Mouse (Mus musculus) limb, embryonic 14.5 days (tissue): ENCODE results near the gene Saxo1. TPM values are rescaled to one million over a fixed set of nuclear protein-coding genes. Genes with fewer than 3 reads are reported as not detected.

Experiments used
- ATAC-seq: fragments of 200-750 bp; cut with Nextera tagmentation; 2 replicates; pipeline ENCODE4 v1.8.0; 2017; ENCODE audit warnings: low read depth, moderate number of reproducible peaks, moderate TSS enrichment; ENCODE audit not compliant: low FRiP score
- DNase-seq: peaks from one replicate; pipeline ENCODE4 v3.0.0-alpha.2; 2015; ENCODE audit warnings: low spot score
- H3K27ac ChIP-seq: fragments of 300-500 bp; sonication (generic); replicated peaks from 2 replicates; pipeline ENCODE4 v1.5.1; 2014; ENCODE audit warnings: low read depth, mild to moderate bottlenecking, low read length, moderate library complexity, mixed read lengths
- H3K27me3 ChIP-seq: fragments of 300-500 bp; sonication (generic); 2 replicates; pipeline ENCODE4 v1.6.1; 2014; ENCODE audit warnings: low read length, mixed read lengths; ENCODE audit not compliant: control insufficient read depth, insufficient read depth
- H3K36me3 ChIP-seq: fragments of 300-500 bp; sonication (generic); 2 replicates; pipeline ENCODE4 v1.6.1; 2014; ENCODE audit warnings: mild to moderate bottlenecking, low read length, moderate library complexity, mixed read lengths; ENCODE audit not compliant: control insufficient read depth, insufficient read depth
- H3K4me1 ChIP-seq: fragments of 300-500 bp; sonication (generic); 2 replicates; pipeline ENCODE4 v1.6.1; 2014; ENCODE audit warnings: antibody characterized with exemption, low read length, mixed read lengths; ENCODE audit not compliant: control insufficient read depth, insufficient read depth
- H3K4me2 ChIP-seq: fragments of 300-500 bp; sonication (generic); replicated peaks from 2 replicates; pipeline ENCODE4 v1.6.1; 2014; ENCODE audit warnings: low read depth, mild to moderate bottlenecking, low read length, moderate library complexity; ENCODE audit not compliant: severe bottlenecking
- H3K4me3 ChIP-seq: fragments of 300-500 bp; sonication (generic); replicated peaks from 2 replicates; pipeline ENCODE4 v1.5.1; 2014; ENCODE audit warnings: low read length
- H3K9ac ChIP-seq: fragments of 300-500 bp; sonication (generic); 2 replicates; pipeline ENCODE4 v1.6.1; 2014; ENCODE audit warnings: mild to moderate bottlenecking, low read depth, low read length, moderate library complexity; ENCODE audit not compliant: severe bottlenecking
- H3K9me3 ChIP-seq: fragments of 300-500 bp; sonication (generic); 2 replicates; pipeline ENCODE4 v1.6.1; 2016; ENCODE audit warnings: low read length; ENCODE audit not compliant: control insufficient read depth
- POLR2A ChIP-seq: fragments of 200-500 bp; IDR thresholded peaks from 2 replicates; pipeline ENCODE4 v1.8.0; 2012; ENCODE audit warnings: inconsistent platforms, mild to moderate bottlenecking, moderate library complexity, borderline replicate concordance; ENCODE audit not compliant: insufficient read depth, insufficient read length; ENCODE audit errors: extremely low read depth
- WGBS: fragments of 180-500 bp; shearing (Covaris S2); extraction: QIAGEN DNeasy Blood & Tissue Kit; methylation state at CpG from one replicate; pipeline ENCODE4 v1.1.7; 2014; 5-methylcytosine and 5-hydroxymethylcytosine counted together
- polyA plus RNA-seq, 2 experiments: library from polyadenylated mRNA; depleted of rRNA in 1 of 2; stranded (reverse) in 1 of 2; unstranded in 1 of 2; fragments of >200 nt; fragmentation: Nextera tagmentation in 1 of 2; extraction: Ambion mirVana in 1 of 2; gene quantifications; 2 replicates each; pipeline versions ENCODE4 v1.2.1 to v1.2.3; 2012 to 2014

Saxo1 gene
- polyA plus RNA-seq, 2 experiments, result 0.14 TPM; not detected in 1

GRCm38 (mm10) chr4:86559006-86559405 lies 878 bp upstream of the Saxo1 start:
- no peak overlapping the region for H3K27ac ChIP-seq

GRCm38 (mm10) chr4:86557371-86557770 lies 757 bp downstream of the Saxo1 start:
- Histone ChIP-seq H3K4me1 (no peaks in the 10 kb centered on the region), H3K27ac (no peak overlapping the region), H3K4me3 (no peak overlapping the region), H3K4me2 (no peak overlapping the region), H3K27me3 (no peaks in the 10 kb centered on the region), H3K36me3 (no peaks in the 10 kb centered on the region), H3K9ac (no peak overlapping the region), H3K9me3 (no peaks in the 10 kb centered on the region)
- ATAC-seq (no peak), DNase-seq (no peak)
- 64% methylated on average over 7 of the region's 7 CpGs for WGBS
- TF ChIP-seq POLR2A, result no peak

More at GRCm38 (mm10) chr4:86559006-86559405, 878 bp upstream of the Saxo1 start:
- Histone ChIP-seq H3K4me2 (no peak overlapping the region), H3K36me3 (no peaks in the 10 kb centered on the region), H3K4me3 (no peak overlapping the region), H3K9ac (no peak overlapping the region), H3K27me3 (no peaks in the 10 kb centered on the region), H3K9me3 (no peaks in the 10 kb centered on the region), H3K4me1 (no peaks in the 10 kb centered on the region)
- 67% methylated on average over 4 of the region's 4 CpGs for WGBS
- TF ChIP-seq POLR2A, result no peak
- no peak for DNase-seq
- no peak for ATAC-seq

- Histone ChIP-seq H3K27ac (no peak overlapping the region), H3K9me3 (no peaks in the 10 kb centered on the region), H3K4me2 (no peak overlapping the region), H3K9ac (no peak overlapping the region), H3K4me1 (no peaks in the 10 kb centered on the region), H3K4me3 (no peak overlapping the region), H3K27me3 (no peaks in the 10 kb centered on the region), H3K36me3 (no peaks in the 10 kb centered on the region)
- TF ChIP-seq POLR2A, result no peak
- DNase-seq, result peak; percentile 92
- ATAC-seq, result no peak
- 24% methylated on average over 6 of the region's 6 CpGs for WGBS
Observed at GRCm38 (mm10) chr4:86555035-86555707, 3.0 kb downstream of the Saxo1 start.

GRCm38 (mm10) chr4:86548332-86548731 lies 9.8 kb downstream of the Saxo1 start:
- no peak for TF ChIP-seq POLR2A
- Histone ChIP-seq H3K4me1 (peaks cover 13% of the 10 kb centered on the region), H3K27me3 (no peaks in the 10 kb centered on the region), H3K36me3 (no peaks in the 10 kb centered on the region), H3K4me2 (no peak overlapping the region), H3K4me3 (no peak overlapping the region), H3K9ac (no peak overlapping the region), H3K9me3 (no peaks in the 10 kb centered on the region), H3K27ac (no peak overlapping the region)
- 78% methylated on average over 9 of the region's 9 CpGs for WGBS
- DNase-seq (no peak), ATAC-seq (no peak)

GRCm38 (mm10) chr4:86545615-86546014 lies 12.5 kb downstream of the Saxo1 start:
- no peak overlapping the region for H3K27ac ChIP-seq
- H3K4me2 ChIP-seq, result no peak overlapping the region
- DNase-seq (peak; percentile 69), ATAC-seq (no peak)
- no peak overlapping the region for H3K4me3 ChIP-seq
- H3K27me3 ChIP-seq, result no peaks in the 10 kb centered on the region
- H3K4me1 ChIP-seq, result peaks cover 18% of the 10 kb centered on the region
- H3K9me3 ChIP-seq, result no peaks in the 10 kb centered on the region
- no peak for TF ChIP-seq POLR2A
- WGBS, result 24% methylated on average over 5 of the region's 5 CpGs
- no peak overlapping the region for H3K9ac ChIP-seq
- no peaks in the 10 kb centered on the region for H3K36me3 ChIP-seq

GRCm38 (mm10) chr4:86543999-86544398 lies 14.1 kb downstream of the Saxo1 start:
- Histone ChIP-seq H3K36me3 (no peaks in the 10 kb centered on the region), H3K27ac (no peak overlapping the region; the same call in 1 of the 2 replicates), H3K4me3 (no peak overlapping the region), H3K4me2 (no peak overlapping the region), H3K27me3 (no peaks in the 10 kb centered on the region), H3K9me3 (no peaks in the 10 kb centered on the region), H3K4me1 (peaks cover 18% of the 10 kb centered on the region), H3K9ac (no peak overlapping the region)
- WGBS, result 62% methylated on average over 3 of the region's 3 CpGs
- ATAC-seq, result no peak
- DNase-seq, result no peak
- TF ChIP-seq POLR2A, result no peak
